Mouse (Mus musculus): Measurements from ENCODE around the gene Slc25a39. TPM values are rescaled to one million over a fixed set of nuclear protein-coding genes. Genes with fewer than 3 reads are reported as not detected.

Gene Slc25a39
- polyA plus RNA-seq, 1 experiment, result 407 TPM

- no peaks in the 10 kb centered on the region for H3K4me1 ChIP-seq (ENCODE audit: control insufficient read depth, insufficient read depth, insufficient read length)
- no peaks in the 10 kb centered on the region for H3K27me3 ChIP-seq (ENCODE audit: control insufficient read depth, insufficient read depth, low read length)
- H3K27ac ChIP-seq (ENCODE audit: insufficient read depth, low read length), result peak overlapping the region; percentile 56; the same call in 1 of the 2 replicates
- TF ChIP-seq POLR2A (IDR thresholded peaks at IDR 0.05; ENCODE audit: low read depth, low read length) (no peak), CTCF (IDR thresholded peaks at IDR 0.05; ENCODE audit: extremely low read depth, insufficient read depth, insufficient read length, insufficient replicate concordance) (no peak)
- WGBS, result 52% methylated on average over 15 of the region's 15 CpGs
- no peaks in the 10 kb centered on the region for H3K36me3 ChIP-seq (ENCODE audit: control insufficient read depth, insufficient read depth, low read length)
- peak overlapping the region; percentile 99 for H3K4me3 ChIP-seq (ENCODE audit: extremely low read depth, insufficient read depth, insufficient read length)
- no peak for DNase-seq (ENCODE audit: low read depth in 1 of 2, low spot score in 2 of 2)
These were observed 1.4 kb upstream of the Slc25a39 start for GRCm38 (mm10) chr11:102408888-102409794.

GRCm38 (mm10) chr11:102408344-102408876, 664 bp upstream of the Slc25a39 start:
- TF ChIP-seq POLR2A (IDR thresholded peaks at IDR 0.05; ENCODE audit: low read depth, low read length) (peak; percentile 66), CTCF (IDR thresholded peaks at IDR 0.05; ENCODE audit: extremely low read depth, insufficient read depth, insufficient read length, insufficient replicate concordance) (no peak)
- peak; percentile 92 to 93 for DNase-seq (ENCODE audit: low read depth in 1 of 2, low spot score in 2 of 2)
- Histone ChIP-seq H3K4me3 (ENCODE audit: extremely low read depth, insufficient read depth, insufficient read length) (peak overlapping the region; percentile 99), H3K27me3 (ENCODE audit: control insufficient read depth, insufficient read depth, low read length) (no peaks in the 10 kb centered on the region), H3K4me1 (ENCODE audit: control insufficient read depth, insufficient read depth, insufficient read length) (no peaks in the 10 kb centered on the region), H3K36me3 (ENCODE audit: control insufficient read depth, insufficient read depth, low read length) (peaks cover 1% of the 10 kb centered on the region), H3K27ac (ENCODE audit: insufficient read depth, low read length) (peak overlapping the region; percentile 94)
- under 1% methylated on average over 32 of the region's 32 CpGs for WGBS

- peak overlapping the region; percentile 99 for H3K4me3 ChIP-seq (ENCODE audit: extremely low read depth, insufficient read depth, insufficient read length)
- H3K36me3 ChIP-seq (ENCODE audit: control insufficient read depth, insufficient read depth, low read length), result peaks cover 7% of the 10 kb centered on the region
- H3K27ac ChIP-seq (ENCODE audit: insufficient read depth, low read length), result peak overlapping the region; percentile 94
- DNase-seq (ENCODE audit: low read depth in 1 of 2, low spot score in 2 of 2), result peak; percentile 74 to 92
- no peak for TF ChIP-seq CTCF (IDR thresholded peaks at IDR 0.05; ENCODE audit: extremely low read depth, insufficient read depth, insufficient read length, insufficient replicate concordance)
- peak; percentile 9 for TF ChIP-seq POLR2A (IDR thresholded peaks at IDR 0.05; ENCODE audit: low read depth, low read length)
- whole genome bisulfite sequencing, result under 1% methylated on average over 85 of the region's 85 CpGs
- H3K27me3 ChIP-seq (ENCODE audit: control insufficient read depth, insufficient read depth, low read length), result no peaks in the 10 kb centered on the region
- H3K4me1 ChIP-seq (ENCODE audit: control insufficient read depth, insufficient read depth, insufficient read length), result no peaks in the 10 kb centered on the region
These were observed 579 bp downstream of the Slc25a39 start for GRCm38 (mm10) chr11:102406900-102407833.

GRCm38 (mm10) chr11:102406401-102406800, 1.3 kb downstream of the Slc25a39 start:
- 48% methylated on average over 3 of the region's 3 CpGs for WGBS
- Histone ChIP-seq H3K27me3 (ENCODE audit: control insufficient read depth, insufficient read depth, low read length) (no peaks in the 10 kb centered on the region), H3K4me1 (ENCODE audit: control insufficient read depth, insufficient read depth, insufficient read length) (no peaks in the 10 kb centered on the region), H3K36me3 (ENCODE audit: control insufficient read depth, insufficient read depth, low read length) (peaks cover 7% of the 10 kb centered on the region), H3K27ac (ENCODE audit: insufficient read depth, low read length) (no peak overlapping the region), H3K4me3 (ENCODE audit: extremely low read depth, insufficient read depth, insufficient read length) (peak overlapping the region; percentile 81; the same call in 1 of the 2 replicates)
- no peak for TF ChIP-seq POLR2A (IDR thresholded peaks at IDR 0.05; ENCODE audit: low read depth, low read length)
- DNase-seq (ENCODE audit: low read depth in 1 of 2, low spot score in 2 of 2), result no peak

GRCm38 (mm10) chr11:102405544-102406285, 2.0 kb downstream of the Slc25a39 start:
- no peak for DNase-seq (ENCODE audit: low read depth in 1 of 2, low spot score in 2 of 2)
- no peak overlapping the region for H3K27ac ChIP-seq (ENCODE audit: insufficient read depth, low read length)
- H3K27me3 ChIP-seq (ENCODE audit: control insufficient read depth, insufficient read depth, low read length), result no peaks in the 10 kb centered on the region
- H3K4me1 ChIP-seq (ENCODE audit: control insufficient read depth, insufficient read depth, insufficient read length), result no peaks in the 10 kb centered on the region
- H3K36me3 ChIP-seq (ENCODE audit: control insufficient read depth, insufficient read depth, low read length), result peaks cover 7% of the 10 kb centered on the region
- TF ChIP-seq CTCF (IDR thresholded peaks at IDR 0.05; ENCODE audit: extremely low read depth, insufficient read depth, insufficient read length, insufficient replicate concordance), result no peak
- no peak for TF ChIP-seq POLR2A (IDR thresholded peaks at IDR 0.05; ENCODE audit: low read depth, low read length)
- WGBS, result 89% methylated on average over 11 of the region's 11 CpGs
- no peak overlapping the region for H3K4me3 ChIP-seq (ENCODE audit: extremely low read depth, insufficient read depth, insufficient read length)
